Mouse (Mus musculus): ENCODE measurements around the gene Sdha.

The Sdha gene

DNA sequence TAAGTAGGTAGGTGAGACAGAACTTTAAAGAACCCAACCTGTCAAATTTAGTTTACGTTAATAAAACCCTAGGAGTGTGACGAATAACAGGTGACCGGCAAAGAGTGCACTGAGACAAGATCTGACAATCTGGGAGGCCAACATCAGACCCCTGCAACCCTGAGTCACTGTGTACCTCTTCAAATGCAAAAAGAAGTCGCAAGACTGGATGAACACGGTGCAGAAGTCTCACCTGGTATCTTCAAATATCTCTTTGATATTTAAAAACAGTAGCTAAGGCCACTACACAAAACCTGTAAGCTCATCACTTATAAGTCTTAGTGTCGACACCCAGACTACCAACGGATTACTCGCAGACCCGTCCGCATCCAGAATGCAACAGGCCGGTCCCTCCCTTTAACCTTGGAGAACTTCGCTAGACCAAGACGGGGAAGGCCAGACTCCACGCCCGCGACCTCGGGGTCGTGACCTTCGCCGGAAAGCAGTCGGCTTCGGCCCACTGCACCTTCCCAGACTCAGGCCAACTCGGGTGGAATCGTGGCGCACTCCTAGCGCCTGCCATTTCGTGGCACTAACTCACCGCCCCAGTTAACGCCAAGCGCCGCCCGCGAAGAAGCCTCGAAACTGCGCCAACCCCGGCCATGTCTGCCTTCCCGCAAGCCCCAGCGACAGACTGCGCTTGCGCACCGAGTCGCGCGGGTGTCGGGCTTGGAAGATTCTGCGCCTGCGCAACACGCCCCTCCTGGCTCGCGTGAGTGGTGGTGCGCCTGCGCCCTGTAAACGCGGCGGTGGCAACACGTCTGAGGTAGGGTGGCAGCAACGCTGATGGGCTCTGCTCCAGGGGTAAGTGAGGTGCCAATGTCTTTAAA lies at the start of gene Sdha, which contains the start of gene Ccdc127:
TSS of gene Sdha (minus strand) at position 715 of the 869 bp plus-strand sequence.
TSS of gene Ccdc127 (plus strand) at position 744 of the 869 bp plus-strand sequence.
- in situ Hi-C loops (cut with MboI, MseI), result loop anchor here in 1 of 2 experiments (10.0 to 25.0 kb wide), 2 partner anchors 115 to 1763 kb away; no protein-coding TSS in a partner anchor

GRCm38 (mm10) chr13:74399298-74399839 lies 49.3 kb upstream of the Sdha start, which contains the start of gene Ftl1-ps1:
TSS of gene Ftl1-ps1 (plus strand) at chr13:74399694.
- in situ Hi-C loops (cut with MboI, MseI), result no loop called here

DNA sequence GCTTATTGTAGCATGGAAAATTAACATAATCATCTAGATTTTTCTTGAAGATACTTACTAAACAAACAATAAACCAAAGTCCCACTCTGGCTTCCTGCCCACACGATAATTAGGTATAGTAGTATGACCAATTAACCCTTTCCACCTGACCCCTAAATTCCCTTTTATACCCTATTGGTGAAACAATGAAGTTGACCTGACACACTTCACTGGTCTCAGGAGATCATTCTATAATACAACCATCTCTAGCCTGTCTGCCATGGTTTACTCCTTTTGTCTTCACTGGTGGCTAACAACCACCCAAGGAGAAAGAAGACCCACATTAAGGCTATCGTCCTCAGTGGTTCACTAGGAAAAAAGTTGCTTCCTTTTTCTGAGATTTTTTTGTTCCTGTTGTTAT lies 41.1 kb upstream of the Sdha start:
- in situ Hi-C loops (cut with MboI, MseI), result no loop called here

- in situ Hi-C loops (cut with MboI, MseI), result no loop called here
Measured at GRCm38 (mm10) chr13:74390371-74390990, 40.4 kb upstream of the Sdha start, which contains the start of gene Zfp72. TSS of gene Zfp72 (minus strand) at chr13:74390836.

- in situ Hi-C loops (cut with MboI, MseI), result no loop called here
Measured at GRCm38 (mm10) chr13:74389730-74390129, 39.6 kb upstream of the Sdha start.

GRCm38 (mm10) chr13:74382289-74382688 lies 32.2 kb upstream of the Sdha start:
- in situ Hi-C loops (cut with MboI, MseI), result no loop called here

GRCm38 (mm10) chr13:74381533-74382276 lies 31.6 kb upstream of the Sdha start:
- in situ Hi-C loops (cut with MboI, MseI), result no loop called here

- in situ Hi-C loops (cut with MboI, MseI), result loop anchor here in 1 of 2 experiments (5.0 to 10.0 kb wide), 2 partner anchors 93 to 171 kb away; no protein-coding TSS in a partner anchor
Measured at GRCm38 (mm10) chr13:74363859-74364235, 13.8 kb upstream of the Sdha start, which contains the start of gene Lrrc14b. TSS of gene Lrrc14b (minus strand) at chr13:74364005.

GRCm38 (mm10) chr13:74363176-74363858 lies 13.2 kb upstream of the Sdha start:
- in situ Hi-C loops (cut with MboI, MseI), result loop anchor here in 1 of 2 experiments (5.0 to 10.0 kb wide), 2 partner anchors 94 to 171 kb away; no protein-coding TSS in a partner anchor

GRCm38 (mm10) chr13:74362218-74362617 lies 12.1 kb upstream of the Sdha start:
- in situ Hi-C loops (cut with MboI, MseI), result loop anchor here in 1 of 2 experiments (5.0 to 10.0 kb wide), 2 partner anchors 95 to 173 kb away; no protein-coding TSS in a partner anchor

- in situ Hi-C loops (cut with MboI, MseI), result no loop called here
Measured at GRCm38 (mm10) chr13:74356491-74356890, 6.4 kb upstream of the Sdha start.

DNA sequence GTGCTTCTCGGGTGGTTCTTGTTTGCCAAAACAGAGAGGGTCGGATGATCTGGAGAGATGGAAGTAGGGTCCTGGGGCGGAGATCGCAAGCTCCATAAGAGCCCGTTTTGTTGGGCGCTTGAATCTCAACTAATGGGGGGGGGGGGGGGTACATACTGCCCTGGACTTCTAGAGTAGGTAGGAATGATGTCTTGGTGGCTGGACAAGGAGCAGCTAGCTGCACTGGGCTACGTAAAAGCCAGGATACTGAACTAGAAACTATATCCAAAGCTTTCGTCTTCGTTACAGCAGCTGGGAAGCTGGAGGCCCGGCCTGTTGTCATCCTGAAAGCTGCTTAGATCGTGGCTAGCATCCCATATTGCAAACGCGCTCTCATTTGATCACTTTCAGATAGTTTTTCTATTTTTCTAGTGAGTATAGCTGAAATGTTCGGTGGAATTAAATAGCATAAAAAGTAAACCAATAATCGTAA lies 391 bp upstream of the Sdha start:
- in situ Hi-C loops (cut with MboI, MseI), result no loop called here

DNA sequence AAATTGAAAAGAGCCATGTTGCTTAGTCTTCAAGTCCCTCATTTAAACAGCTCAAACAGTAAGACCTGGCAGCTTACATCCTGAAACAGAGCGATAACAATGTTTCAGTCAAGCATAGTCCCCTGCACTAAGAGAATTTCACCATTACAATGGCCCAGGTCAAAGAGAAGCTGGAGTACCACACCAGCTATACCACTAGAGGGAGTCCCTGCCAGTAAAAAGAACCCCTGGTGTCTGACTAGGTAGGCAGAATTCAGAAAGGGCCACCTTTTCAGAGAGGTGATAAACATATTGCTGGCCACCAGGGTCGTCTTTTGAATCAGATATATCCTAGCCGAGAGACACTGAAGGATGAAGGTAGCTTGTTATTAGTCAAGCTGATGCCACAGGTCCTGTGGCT lies 9.0 kb downstream of the Sdha start:
- in situ Hi-C loops (cut with MboI, MseI), result loop anchor here in 1 of 2 experiments (5.0 to 25.0 kb wide), 3 partner anchors 124 to 1771 kb away; no protein-coding TSS in a partner anchor

GRCm38 (mm10) chr13:74329321-74329720 lies 20.8 kb downstream of the Sdha start:
- in situ Hi-C loops (cut with MboI, MseI), result loop anchor here in 1 of 2 experiments (25.0 kb wide), 1 partner anchor 1783 kb away; no protein-coding TSS in a partner anchor

GRCm38 (mm10) chr13:74317170-74317849 lies 32.8 kb downstream of the Sdha start, which contains the start of gene Pdcd6:
TSS of gene Pdcd6 (minus strand) at chr13:74317580.
- in situ Hi-C loops (cut with MboI, MseI), result no loop called here

- in situ Hi-C loops (cut with MboI, MseI), result no loop called here
Measured at GRCm38 (mm10) chr13:74316789-74317169, 33.3 kb downstream of the Sdha start.

GRCm38 (mm10) chr13:74316386-74316785 lies 33.7 kb downstream of the Sdha start:
- in situ Hi-C loops (cut with MboI, MseI), result no loop called here

- in situ Hi-C loops (cut with MboI, MseI), result no loop called here
Measured at GRCm38 (mm10) chr13:74314616-74315015, 35.5 kb downstream of the Sdha start.

- in situ Hi-C loops (cut with MboI, MseI), result no loop called here
Measured at GRCm38 (mm10) chr13:74305780-74306179, 44.3 kb downstream of the Sdha start.

Measured in T-helper 17 cell (primary cell).